Mouse (Mus musculus): Measurements from ENCODE around the gene Gbp9. TPM values are rescaled to one million over a fixed set of nuclear protein-coding genes. Genes with fewer than 3 reads are reported as not detected.
"Not testable (repeated sequence)": the region's sequence is repeated elsewhere in the genome, so short reads cannot be mapped to it uniquely, and the experiment has no call there.

The Gbp9 gene
- 10 to 100 TPM; 10.2 to 12.2 TPM for total RNA-seq (2021)
- long read RNA-seq, experiment 1, full-length matches to known transcripts, result 2 of 4 reads
- long read RNA-seq, experiment 1, partial matches to known transcripts, result 0 of 4 reads
- long read RNA-seq, experiment 1, other reads (novel, unspliced or antisense), result 2 of 4 reads
- long read RNA-seq, experiment 2, full-length matches to known transcripts, result 9 of 11 reads
- long read RNA-seq, experiment 2, partial matches to known transcripts, result 0 of 11 reads
- long read RNA-seq, experiment 2, other reads (novel, unspliced or antisense), result 2 of 11 reads

DNA sequence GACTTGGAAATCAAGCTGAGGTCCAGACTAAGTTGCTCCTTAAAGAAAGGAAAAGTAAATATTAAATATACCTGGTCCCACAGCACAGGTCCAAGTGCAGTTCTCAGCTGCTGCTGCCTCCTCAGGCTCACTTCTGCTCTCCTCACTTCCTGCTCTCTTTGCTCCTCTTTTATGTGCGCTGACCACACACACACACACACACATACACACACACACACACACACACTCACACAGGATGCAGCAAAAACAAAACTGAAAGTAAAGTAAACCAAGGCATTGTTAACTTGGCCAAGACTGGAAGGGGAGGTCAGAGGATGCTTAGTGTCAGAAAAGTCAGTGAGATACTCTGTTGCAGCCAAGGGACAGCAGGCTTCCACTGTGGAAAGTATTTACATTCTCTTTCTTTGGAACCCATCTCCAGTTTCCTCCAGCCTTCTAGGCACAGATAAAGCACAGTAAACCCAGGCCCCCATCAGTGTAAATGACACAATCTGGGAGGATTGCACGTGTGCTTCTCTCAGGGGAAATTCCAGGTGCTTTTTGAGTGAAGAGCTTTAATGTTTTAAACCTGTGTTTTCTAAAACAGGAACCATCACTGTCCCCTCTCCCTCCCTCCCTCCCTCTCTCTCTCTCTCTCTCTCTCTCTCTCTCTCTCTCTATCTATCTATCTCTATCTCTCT, at the start of gene Gbp9, which contains the start of the genes Gbp8 and Gbp4:
Gene Gbp9, minus strand, starts transcription at position 131 of the 680 bp plus-strand sequence.
Gene Gbp8, minus strand, starts transcription at position 132 of the 680 bp plus-strand sequence.
Gene Gbp4, minus strand, starts transcription at position 178 of the 680 bp plus-strand sequence.
- intact Hi-C loops (cut with DNase I), result loop anchor here (2.0 kb wide), 1 partner anchor 29 kb away; no protein-coding TSS in a partner anchor
- peak; percentile 9 to 21 for DNase-seq

DNA sequence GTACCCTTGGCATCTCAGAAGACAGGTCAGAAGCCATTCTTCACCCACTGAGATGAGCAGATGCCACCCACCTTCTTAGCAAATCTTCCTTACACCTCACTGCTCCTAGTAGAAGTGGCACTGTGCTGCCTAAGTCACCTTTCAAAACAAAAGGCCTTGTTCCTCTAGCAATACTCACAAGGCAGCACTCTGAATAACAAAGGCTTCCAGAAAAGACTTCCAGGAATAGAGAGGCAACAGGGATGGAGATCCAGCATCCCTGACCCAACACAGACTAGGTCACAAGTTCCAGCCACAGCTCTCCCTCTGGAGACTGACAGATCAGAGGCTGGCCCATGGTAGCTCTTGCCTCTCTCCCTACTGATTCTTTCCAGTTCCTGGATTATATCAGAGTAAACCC, 42.1 kb upstream of the Gbp9 start:
- no peak for DNase-seq
- intact Hi-C loops (cut with DNase I), result no loop called here

DNA sequence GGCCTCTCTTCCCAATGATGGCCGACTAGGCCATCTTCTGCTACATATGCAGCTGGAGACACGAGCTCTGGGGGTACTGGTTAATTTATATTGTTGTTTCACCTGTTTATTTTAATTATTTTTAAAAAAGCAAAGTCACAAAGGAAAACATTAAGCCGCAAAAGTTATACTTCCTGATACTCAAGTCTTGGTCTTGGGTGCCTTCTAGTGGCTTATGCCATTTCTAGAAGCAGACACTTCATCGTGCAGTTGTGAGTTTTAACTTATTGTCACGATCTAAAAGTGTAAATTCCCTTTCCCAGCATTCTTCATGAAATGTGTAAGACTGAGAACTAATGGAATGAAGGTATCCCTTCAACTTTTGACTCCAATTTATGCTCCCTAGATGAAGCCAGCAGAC, 17.2 kb upstream of the Gbp9 start:
- intact Hi-C loops (cut with DNase I), result loop anchor here (5.0 kb wide), 1 partner anchor 169 kb away; no protein-coding TSS in a partner anchor
- DNase-seq, result no peak

DNA sequence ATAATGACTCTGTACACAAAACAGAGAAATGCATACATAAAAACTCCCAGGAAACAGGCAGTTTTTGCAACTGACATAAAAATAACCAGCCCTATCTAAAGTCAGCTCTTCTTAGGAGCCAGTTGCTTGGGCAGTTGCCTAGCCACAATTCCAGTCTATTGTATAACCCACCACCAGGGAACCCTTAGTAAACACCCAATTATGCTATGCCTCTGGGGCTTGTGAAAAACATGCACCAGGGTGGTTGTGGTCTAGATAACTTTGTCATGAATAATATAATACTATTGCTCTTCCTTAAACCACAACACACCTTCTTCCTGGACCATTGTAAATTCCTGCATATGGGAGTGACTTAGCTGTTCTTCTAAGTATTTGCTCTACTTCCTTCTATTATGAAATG, 14.7 kb upstream of the Gbp9 start:
- no peak for DNase-seq
- intact Hi-C loops (cut with DNase I), result no loop called here

DNA sequence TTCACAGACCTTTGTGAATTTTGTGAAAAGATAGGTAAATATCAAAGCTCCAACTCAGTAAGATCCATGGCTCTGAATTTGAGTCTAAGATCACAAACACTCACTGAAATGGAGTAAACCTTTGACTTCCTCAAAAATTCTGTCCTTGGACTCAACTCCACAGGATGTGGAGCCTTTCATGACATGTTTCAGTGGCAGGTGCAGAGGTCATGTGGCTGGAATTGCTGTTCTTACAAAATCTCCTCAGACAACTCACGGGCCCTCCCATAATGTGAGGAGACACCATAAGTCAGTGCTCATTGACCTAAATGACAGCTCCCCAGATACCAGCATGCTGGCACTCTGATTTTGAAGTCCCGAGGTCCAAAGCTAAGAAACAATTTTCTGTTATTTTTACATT, 8.7 kb upstream of the Gbp9 start:
- intact Hi-C loops (cut with DNase I), result loop anchor here (5.0 kb wide), 1 partner anchor 149 kb away; no protein-coding TSS in a partner anchor
- not testable (repeated sequence) for DNase-seq

DNA sequence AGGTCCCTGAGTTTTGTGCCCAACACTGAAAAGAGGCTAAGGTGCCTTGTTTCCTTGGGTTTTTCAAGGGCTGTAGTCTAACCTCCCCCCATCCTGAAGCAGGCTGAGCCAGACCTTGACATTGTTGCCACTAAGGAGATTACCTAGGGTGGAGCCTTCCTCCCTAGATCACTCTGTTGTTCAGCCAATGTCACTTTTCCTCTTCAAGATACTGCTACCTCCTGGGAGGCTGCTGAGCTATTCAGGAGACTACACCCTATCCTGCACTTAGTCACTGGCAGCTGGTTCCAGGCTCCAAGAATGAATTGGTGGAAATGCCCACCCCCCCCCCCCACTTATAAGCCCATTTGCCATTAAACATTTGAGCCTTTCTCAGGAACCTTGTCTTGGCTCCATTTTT, 7.1 kb upstream of the Gbp9 start:
- intact Hi-C loops (cut with DNase I), result loop anchor here (5.0 kb wide), 1 partner anchor 151 kb away; no protein-coding TSS in a partner anchor
- DNase-seq, result peak; percentile 5 to 18

DNA sequence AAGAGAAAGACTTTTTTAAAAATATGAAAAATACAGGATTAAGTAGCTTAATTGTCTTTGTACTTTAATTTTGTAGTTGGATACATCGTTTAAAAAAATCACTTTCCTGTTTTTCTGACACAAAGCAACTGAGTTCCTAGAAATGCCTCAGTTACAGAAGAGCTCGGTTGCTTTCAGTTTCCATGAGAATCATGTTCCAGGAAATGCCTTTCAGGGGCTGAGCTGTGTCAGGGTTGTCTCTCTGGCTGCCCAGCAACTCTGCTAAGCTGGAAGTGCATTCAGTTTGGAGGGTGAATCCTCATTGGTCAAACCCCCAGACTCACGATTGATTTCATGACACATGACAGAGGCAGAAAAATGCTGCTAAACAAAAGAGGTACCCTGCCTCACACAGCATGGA, 6.4 kb upstream of the Gbp9 start:
- intact Hi-C loops (cut with DNase I), result loop anchor here (5.0 kb wide), 1 partner anchor 152 kb away; no protein-coding TSS in a partner anchor
- peak in 1 of 2 experiments; percentile 4 for DNase-seq

DNA sequence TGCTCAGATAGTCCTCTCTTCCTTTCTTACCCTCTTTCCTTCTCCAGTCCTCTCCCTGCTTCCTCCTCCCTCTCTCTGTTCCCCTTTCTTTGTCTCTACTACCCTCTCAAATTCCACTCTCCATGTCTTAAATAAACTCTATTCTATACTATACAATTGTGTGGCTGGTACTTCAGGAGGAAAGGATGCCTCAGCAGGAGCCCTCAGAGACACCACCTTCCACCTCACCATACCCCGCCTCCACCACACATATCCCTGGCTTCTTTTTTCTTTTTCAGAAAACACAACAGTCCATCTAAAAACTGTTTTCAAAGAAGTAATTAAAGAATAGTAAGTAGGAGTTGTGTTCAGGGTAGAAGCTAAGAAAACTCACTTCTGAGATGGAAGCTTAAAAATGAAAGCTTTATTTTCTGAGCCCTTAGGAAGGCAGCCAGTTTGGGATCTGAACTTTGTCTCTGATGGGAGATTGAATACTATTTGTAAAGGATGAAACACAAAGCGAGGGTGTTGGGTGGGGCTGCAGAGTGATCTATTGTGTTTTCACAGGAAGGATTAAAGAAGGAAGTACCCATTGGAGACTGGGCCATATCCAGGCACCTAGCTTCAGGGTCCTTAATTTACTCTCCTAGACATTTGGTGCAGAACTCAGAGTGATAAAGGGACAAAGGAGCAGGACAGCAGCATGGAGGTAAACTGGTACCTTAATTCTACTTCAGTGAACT, 911 bp upstream of the Gbp9 start:
- DNase-seq; intact Hi-C loops (cut with DNase I): not testable (repeated sequence)

DNA sequence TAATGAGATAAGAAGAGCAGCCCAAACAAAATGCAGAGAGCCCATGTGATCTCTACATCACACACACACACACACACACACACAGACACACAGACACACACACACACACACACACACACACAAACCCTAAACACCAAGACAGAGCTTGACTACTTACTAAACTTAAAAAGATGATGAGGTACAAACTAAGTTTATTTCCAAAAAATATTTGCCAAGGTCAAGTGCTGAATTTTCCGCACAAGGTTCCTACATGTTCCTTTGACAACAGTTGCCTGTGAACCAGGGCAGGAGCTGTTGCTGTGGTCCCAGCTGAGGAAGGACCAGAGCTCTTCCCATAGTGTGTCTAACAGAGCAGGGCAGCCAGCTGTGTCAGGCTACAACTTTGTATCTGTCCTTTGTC, 433 bp downstream of the Gbp9 start:
- intact Hi-C loops (cut with DNase I), result loop anchor here (2.0 kb wide), 1 partner anchor 28 kb away; no protein-coding TSS in a partner anchor
- peak in 1 of 2 experiments; percentile 4 for DNase-seq

DNA sequence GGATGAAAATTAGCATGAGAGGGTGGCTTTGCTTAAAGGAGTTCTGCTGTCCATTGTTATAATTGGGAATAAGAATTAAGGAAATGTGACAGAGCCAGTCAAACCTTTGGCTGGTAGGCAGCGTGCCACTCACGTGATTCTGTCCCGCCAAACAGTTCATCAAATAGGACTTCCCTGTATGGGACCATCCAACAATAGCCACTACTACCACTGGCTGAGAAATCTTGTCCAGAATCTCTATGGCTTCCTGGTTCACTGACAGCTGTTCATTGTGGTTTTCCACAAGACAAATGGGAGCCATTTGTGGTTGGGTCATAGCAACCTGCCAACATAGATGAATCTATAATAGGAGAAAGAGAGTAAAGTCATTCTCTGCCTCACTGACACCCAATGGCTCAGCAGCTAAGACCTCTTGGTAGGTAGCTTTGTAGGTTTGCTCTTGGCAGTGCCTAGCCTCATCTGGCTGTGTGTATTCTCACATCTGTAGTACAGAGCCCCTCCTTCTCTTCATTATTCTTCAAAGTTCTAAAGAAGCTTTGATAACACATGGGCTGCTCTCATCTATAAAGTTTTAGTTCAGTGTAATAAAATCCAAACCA, 2.5 kb downstream of the Gbp9 start:
- intact Hi-C loops (cut with DNase I); DNase-seq: not testable (repeated sequence)

DNA sequence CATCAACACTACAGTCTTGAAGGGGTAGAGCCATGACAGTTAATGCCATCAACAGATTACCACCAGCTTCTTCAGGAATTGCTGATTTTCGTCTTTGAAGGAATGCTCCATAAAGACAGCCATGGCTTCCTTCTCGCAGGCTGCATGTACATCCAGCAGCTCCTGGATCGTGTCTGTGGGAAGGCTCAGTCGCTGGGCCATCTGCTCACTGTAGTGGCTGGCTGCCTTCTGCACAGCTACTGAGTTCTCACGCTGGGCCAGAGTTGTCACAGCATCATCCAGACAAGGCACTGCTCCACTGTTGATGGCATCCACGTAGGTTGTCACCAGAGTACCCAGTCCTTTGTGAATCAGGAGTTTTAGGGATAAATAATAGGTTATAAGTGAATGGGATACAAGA, 17.6 kb downstream of the Gbp9 start:
- intact Hi-C loops (cut with DNase I); DNase-seq: not testable (repeated sequence)

DNA sequence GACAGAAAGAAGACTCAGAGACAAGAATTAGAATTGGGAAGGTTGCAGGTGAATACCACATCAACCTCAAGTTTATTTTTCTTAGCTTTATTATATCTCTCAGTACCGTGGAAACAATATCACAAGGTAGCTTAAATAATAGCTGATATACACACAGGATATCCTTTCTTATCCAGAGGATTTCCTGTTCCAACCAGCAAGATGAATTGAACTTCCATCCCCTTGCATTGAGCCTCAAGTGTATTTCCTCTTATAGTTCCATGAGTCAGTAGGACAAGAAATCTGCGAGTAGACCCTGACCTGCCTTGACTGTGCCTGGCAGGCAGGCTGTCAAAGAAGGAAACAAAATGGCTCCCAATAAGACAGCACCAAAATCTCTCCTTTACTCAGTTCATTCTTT, 23.6 kb downstream of the Gbp9 start:
- intact Hi-C loops (cut with DNase I), result no loop called here
- DNase-seq, result no peak

DNA sequence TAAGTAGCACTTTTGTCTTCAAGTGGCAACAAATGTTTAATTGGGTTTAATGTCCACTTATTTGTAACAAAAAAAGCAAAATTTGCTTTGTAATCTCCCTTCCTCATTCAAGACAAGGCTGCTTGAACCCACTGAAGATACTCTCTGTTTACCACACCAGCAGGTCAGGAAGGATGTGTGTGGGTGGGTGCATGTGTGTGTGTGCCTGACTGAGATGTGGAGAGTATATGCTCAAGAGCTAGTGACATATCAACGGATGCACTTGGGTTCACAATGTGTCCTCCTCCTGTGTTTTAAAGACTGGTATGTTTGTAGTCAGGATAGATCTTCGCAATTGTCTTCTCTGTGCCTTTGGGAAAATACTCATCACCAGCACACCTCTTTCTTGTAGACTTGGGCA, 24.6 kb downstream of the Gbp9 start:
- DNase-seq, result no peak
- intact Hi-C loops (cut with DNase I), result no loop called here

DNA sequence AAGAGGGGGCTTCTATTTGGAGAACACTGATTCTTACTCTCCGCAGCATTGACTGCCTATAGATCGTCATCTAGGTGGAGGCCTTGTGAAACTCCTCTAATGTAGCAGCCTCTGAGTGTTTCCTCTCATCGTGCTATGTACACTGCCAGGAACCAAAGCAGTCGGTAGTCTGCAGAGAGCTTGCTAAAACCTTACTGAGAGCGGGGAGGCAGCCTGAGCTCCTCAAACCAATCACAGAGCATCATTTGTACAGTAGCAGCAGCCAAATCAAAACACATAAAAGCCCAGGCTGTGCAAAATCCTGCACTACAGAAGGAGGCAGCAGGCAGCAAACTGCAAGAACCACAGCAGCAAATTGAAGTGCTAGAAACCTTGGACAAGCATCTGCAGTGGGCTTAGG, 25.7 kb downstream of the Gbp9 start:
- intact Hi-C loops (cut with DNase I), result no loop called here
- no peak for DNase-seq

DNA sequence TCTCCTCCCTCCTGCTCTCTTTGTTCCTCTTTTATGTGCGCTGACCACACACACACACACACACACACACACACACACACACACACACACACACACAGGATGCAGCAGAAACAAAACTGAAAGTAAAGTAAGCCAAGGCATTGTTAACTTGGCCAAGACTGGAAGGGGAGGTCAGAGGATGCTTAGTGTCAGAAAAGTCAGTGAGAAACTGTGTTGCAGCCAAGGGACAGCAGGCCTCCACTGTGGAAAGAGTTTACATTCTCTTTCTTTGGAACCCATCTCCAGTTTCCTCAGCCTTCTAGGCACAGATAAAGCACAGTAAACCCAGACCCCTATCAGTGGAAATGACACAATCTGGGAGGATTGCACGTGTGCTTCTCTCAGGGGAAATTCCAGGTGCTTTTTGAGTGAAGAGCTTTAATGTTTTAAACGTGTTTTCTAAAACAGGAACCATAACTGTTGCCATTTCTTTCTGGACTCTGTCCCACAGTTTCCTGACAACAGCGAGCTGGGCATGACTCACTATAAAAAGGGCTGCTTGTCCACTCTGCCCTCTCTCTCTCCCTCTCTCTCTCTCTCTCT, 29.0 kb downstream of the Gbp9 start:
- DNase-seq, result peak; percentile 54 to 65
- intact Hi-C loops (cut with DNase I), result loop anchor here (2.0 kb wide), 1 partner anchor 28 kb away; the partner anchor contains the start of genes Gbp4, Gbp8 and Gbp9

DNA sequence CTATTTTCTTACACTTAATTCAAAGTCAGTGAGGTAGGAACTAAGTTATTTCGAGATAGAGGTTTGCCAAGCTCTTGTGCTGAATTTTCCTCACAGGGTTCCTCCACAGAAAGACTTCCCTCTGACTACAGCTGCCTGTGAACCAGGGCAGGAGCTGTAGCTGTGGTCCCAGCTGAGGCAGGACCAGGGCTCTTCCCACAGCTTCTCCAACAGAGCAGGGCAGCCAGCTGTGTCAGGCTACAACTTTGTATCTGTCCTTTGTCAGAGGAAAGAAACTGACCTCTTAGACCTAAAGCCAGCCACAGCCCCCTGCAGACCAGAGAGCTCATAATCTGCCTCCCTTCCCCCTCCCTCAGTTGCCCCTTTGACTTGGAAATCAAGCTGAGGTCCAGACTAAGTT, 29.6 kb downstream of the Gbp9 start:
- intact Hi-C loops (cut with DNase I), result loop anchor here (2.0 kb wide), 1 partner anchor 29 kb away; the partner anchor contains the start of genes Gbp4, Gbp8 and Gbp9
- DNase-seq, result peak in 1 of 2 experiments; percentile 28

DNA sequence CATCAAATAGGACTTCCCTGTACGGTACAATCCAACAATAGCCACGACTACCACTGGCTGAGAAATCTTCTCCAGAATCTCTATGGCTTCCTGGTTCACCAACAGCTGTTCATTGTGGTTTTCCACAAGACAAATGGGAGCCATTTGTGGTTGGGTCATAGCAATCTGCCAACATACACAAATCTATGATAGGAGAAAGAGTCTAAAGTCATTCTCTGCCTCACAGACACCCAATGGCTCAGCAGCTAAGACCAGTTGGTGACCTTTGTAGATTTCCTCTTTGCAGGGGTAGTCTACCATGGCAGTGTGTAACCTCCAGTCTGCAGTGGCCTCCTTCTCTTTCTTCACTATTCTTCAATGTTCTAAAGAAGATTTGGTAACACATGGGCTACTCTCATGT, 33.6 kb downstream of the Gbp9 start:
- DNase-seq; intact Hi-C loops (cut with DNase I): not testable (repeated sequence)

DNA sequence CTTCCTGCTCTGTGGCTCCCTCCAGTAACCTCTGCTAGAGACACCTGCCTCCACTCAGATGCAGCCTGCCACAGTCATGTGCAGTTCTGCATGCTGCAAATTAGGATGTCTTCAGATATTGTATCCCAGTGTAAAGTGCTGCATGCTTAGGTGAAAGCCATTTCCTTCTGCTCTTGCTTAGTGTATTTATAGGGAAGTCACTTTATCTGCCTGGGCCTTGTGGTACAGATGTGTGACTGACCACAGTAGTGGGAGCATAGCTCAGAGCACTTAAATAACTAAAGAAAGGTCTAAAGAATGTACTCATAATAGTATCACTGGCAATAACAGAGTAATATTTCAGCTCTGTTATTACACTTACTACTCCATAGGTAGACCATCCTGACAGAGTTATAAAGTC, 57.4 kb downstream of the Gbp9 start:
- no peak for DNase-seq

DNA sequence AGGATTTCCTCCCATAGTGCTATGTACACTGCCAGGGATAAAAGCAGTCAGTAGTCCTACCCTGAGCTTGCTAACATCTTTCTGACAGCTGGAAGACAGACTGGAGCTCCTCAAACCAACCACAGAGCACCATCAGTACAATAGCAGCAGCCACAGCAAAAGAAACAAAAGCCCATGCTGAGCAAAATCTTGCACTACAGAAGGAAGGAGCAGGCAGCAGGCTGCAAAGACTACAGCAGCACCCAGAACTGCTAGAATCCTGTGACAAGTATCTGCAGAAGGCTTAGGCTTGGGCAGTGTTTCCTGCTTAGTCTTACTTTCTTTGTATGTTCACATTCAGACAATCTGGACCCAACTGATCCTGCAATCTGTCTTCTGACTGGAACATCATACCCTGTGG, 71.0 kb downstream of the Gbp9 start:
- intact Hi-C loops (cut with DNase I), result not testable (repeated sequence)

More for the DNA sequence above, 57.4 kb downstream of the Gbp9 start:
- intact Hi-C loops (cut with DNase I), result no loop called here

DNA sequence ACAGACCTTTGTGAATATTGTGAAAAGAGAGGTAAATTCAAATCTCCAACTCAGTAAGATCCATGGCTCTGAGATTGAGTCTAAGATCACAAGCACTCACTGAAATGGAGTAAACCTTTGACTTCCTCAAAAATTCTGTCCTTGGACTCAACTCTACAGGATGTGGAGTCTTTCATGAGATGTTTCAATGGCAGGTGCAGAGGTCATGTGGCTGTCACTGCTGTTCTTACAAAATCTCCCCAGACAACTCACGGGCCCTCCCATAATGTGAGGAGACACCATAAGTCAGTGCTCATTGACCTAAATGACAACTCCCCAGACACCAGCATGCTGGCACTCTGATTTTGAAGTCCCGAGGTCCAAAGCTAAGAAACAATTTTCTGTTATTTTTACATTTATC, 74.9 kb downstream of the Gbp9 start:
- DNase-seq; intact Hi-C loops (cut with DNase I): not testable (repeated sequence)

More for the DNA sequence above, 71.0 kb downstream of the Gbp9 start:
- not testable (repeated sequence) for DNase-seq

Data from heart, postnatal 14 days (tissue).